Mouse (Mus musculus) ES-E14 (cell line): Measurements from ENCODE around the gene Atxn1.

ENCODE experiments used
- CHD2 ChIP-seq: IDR thresholded peaks from 2 replicates; pipeline ENCODE4 v1.6.1; 2014; ENCODE audit warnings: mild to moderate bottlenecking, low read depth, low read length, inconsistent platforms
- ZNF384 ChIP-seq: IDR thresholded peaks from 2 replicates; pipeline ENCODE4 v1.6.1; 2012; ENCODE audit warnings: low read depth, low read length, inconsistent platforms

GRCm38 (mm10) chr13:45693953-45694352 is 270.9 kb downstream of the Atxn1 start:
- TF ChIP-seq ZNF384 (no peak), CHD2 (no peak)
